Mouse (Mus musculus) right cerebral cortex, adult 18-20 months (tissue): ENCODE results near the gene Ddit4l.
"Not testable (repeated sequence)": the region's sequence is repeated elsewhere in the genome, so short reads cannot be mapped to it uniquely, and the experiment has no call there.

ENCODE experiments used
- DNase-seq: peaks from one replicate; pipeline ENCODE4 v3.0.0; 2022; ENCODE audit warnings: mixed read lengths

The Ddit4l gene

DNA sequence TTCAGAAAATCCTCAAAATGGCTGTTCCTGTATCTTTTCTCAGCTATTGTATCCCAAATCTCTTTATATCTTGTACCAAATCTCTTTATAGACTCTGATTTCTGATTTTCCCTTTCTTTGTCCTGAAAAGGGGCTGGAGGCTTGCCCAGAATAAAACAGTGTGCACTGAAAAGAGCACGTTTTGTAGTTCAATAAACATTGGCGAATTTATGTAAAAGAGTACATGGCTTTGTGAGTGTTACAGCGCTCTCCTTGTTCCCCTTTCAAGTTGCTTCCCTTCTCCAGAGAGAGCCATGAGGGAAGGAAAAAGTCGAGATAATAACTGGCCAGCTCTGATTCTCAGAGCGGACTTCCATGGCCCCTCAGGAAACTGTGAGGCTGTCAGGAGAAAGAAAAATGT is 27.7 kb downstream of the Ddit4l start:
- DNase-seq = no peak

DNA sequence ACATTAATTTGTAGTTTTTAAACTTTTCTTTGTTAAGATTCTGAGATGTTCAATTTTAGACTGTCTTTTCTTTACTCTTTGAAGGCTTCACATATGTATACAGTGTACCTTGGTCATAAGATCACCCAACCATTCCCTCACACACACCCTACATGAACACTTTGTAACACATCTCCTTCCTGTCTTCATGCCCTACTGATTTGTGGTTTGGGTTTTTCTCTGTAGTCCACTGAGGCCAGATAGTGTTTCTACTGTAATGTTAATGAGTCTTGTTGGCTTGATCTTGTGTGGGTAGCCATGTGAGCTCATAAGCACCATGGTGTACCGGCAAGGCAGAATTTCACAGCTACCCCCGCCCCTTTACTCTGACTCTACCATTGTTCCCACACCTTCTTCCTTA is 31.4 kb downstream of the Ddit4l start:
- DNase-seq = no peak

- DNase-seq = not testable (repeated sequence)
Observed at GRCm38 (mm10) chr3:137671224-137671623, 49.8 kb downstream of the Ddit4l start, which contains the start of gene Gm21962. Gene Gm21962, plus strand, starts transcription at chr3:137671524.
